Mouse (Mus musculus) c-Kit-positive CD71-positive TER-119-negative erythroid progenitor cells, embryonic 14.5 days (primary cell): ENCODE results near the gene Gli3.

Source experiments
- DNase-seq: peaks from one replicate; pipeline ENCODE4 v3.0.0-alpha.2; 2013; ENCODE audit warnings: low read depth

The Gli3 gene

GRCm38 (mm10) chr13:15495820-15496219, 32.8 kb downstream of the Gli3 start:
- no peak for DNase-seq

DNA sequence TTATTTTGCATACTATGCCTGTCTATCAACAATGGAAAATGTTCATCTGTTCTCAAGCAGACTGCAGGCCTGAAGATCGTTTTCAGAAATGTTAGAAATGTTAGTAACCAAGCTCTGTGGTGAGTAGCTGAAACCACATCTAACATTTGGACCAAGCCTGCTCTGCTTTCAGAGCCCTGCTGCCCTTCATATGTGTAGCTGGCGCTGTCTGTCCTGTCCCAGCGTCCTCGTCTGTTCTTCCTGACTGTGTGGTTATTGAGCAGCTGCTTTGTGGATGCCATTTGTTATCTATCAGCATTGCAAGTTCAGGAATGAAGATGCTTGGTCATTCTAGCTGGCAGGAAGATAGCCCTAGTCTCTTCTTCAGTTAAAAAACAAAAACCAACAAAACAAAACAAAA, 35.3 kb downstream of the Gli3 start:
- no peak for DNase-seq

- no peak for DNase-seq
Measured at GRCm38 (mm10) chr13:15510925-15511324, 47.9 kb downstream of the Gli3 start.

DNA sequence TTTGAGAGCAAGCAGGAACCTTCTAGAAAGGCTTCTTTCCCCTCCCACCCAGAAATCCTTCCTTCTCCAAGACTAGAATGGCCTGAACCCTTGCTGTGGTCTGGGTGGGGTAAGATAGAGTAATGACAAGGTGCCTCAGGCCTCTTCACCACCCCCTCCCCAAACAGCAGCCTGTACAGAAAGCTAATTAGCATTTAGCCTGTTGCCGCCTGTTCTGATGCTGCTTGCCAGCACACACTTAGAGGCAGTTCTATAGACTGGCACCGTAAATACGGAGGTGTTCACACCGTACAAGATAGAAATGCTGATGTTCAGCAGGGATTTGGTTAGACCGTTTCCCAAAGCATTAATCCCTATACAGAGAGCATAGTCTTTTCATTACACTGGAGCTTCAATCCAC, 50.1 kb downstream of the Gli3 start:
- DNase-seq: no peak

- no peak for DNase-seq
Measured at GRCm38 (mm10) chr13:15514082-15514481, 51.0 kb downstream of the Gli3 start.

DNA sequence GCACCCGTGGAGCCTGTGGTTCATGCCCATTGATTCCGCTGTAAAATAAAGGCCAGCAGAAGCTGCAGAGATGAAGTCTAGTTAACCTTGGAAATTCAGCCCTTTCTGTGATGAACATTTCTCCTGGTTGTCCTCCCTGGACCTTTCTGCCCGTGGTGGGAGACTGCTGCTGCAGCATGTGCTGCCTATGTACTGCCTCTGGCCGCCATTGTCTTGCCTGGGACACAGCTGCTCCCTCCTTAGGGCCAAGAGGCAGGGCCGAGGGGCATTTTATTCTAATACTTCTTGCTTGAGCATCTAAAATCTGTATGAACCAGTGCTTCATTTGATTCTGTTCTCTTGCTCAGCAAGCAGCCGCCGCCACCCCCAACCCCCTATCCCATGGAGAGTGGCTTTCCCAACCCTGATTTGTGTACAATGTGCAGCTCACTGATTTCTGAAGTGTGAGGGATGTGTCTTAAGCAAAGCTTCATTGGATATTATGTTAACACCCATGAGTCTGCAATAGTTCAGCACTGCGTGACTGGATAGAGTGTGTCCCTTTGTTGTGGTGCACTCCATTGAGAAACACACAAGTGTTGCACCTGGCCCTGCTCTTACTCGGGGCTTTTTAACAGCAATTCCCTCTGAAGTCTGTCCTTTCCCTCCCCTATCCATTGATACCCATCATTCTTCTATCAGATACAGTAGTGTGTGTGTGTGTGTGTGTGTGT, 54.2 kb downstream of the Gli3 start:
- no peak for DNase-seq

GRCm38 (mm10) chr13:15520353-15520752, 57.3 kb downstream of the Gli3 start:
- DNase-seq: no peak

- DNase-seq: no peak
Measured at GRCm38 (mm10) chr13:15522153-15522552, 59.1 kb downstream of the Gli3 start.

DNA sequence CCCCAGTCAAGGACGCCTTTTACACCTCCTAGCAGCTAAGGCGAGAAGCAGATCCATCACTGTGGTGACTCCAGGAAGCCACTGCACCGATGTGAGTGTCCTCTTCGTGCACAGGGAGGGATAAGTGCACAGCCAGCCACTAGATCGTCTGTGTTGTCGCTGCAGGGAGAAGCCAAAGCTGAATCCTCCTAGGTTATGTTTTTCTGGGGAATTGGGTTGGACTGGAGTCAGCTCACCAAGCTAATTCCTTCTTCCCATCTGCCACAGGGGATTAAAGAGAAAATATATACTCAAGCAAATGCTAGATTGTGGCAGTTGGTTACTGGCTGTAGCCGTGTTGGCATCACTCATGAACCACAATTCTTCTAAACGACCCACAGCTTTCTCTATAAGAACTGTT, 61.2 kb downstream of the Gli3 start:
- DNase-seq: no peak

DNA sequence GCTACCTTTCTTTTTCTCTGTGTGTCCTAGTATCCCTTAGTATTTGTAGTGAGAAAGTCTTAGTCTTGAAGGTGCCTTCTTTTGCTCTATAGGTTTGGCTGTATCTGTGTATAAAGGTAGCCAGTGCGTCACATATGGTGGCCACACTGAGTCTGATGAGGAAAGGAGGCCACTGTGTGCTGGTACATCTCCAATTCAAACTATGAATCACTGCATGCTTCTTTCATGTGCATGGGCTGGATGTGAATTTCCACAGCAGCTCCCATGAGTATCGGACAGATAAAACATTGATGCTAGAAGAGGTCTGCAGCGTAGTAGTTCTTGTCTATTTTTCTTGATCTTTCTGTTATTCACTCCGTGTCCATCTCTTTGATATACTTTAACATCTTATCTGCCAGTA, 63.7 kb downstream of the Gli3 start:
- no peak for DNase-seq

- no peak for DNase-seq
Measured at GRCm38 (mm10) chr13:15531568-15531967, 68.5 kb downstream of the Gli3 start.

DNA sequence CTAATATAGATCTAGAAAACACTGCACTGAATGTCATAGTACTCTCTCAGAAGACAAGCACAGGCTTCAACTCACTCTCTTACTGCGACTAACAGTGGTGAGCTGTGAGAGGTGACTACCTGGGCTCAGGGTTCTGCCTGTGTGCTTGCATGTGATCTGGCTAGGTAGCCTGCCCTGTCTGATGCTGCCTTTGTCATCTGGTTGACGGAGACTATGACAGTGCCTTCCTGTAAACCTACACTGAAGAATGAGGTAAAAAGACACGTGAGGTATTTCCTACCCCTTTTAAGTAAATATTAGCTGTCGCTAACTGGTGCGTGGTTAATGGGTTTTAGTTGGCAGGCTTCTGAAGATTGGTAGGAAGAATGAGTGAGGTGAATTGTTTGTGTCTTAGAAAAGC, 74.2 kb downstream of the Gli3 start:
- no peak for DNase-seq

DNA sequence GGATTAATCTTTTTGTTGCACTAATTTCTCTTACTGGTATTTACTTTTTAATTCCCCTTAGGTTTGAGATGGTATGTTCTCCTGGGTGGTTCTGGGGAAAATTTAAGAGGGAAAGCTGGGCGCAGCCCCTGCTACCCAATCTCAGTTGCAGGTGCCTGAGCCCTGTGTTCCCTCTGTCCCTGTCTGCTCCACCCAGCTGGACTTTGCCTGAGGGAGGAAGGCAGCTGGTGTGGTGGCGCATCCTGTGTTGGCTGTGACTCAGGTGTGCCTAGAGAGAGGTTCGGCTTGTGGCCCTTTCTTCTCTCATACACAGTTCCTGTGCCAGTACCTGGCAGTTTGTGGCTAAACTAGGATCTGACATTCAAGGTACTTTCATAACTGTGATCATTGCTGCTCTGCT, 74.6 kb downstream of the Gli3 start:
- DNase-seq: no peak

DNA sequence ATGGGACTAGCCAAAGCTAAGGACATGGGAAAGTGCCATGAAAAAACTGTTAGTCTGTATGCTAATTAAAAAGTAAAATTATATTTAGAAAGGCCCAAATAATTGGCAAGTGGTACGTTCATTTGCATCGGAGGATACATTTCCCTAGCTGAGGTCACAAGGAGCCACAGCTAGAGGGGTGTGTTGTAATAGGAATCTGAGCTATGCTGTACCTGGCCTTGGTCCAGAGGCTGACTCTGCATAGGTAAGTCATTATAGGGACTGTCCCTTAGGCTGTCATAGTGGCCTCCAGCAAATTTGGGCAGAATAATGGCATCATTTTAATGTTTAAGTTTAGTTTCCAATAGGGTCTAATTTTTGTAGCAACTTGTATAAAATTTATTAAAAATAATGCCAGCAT, 75.4 kb downstream of the Gli3 start:
- no peak for DNase-seq

DNA sequence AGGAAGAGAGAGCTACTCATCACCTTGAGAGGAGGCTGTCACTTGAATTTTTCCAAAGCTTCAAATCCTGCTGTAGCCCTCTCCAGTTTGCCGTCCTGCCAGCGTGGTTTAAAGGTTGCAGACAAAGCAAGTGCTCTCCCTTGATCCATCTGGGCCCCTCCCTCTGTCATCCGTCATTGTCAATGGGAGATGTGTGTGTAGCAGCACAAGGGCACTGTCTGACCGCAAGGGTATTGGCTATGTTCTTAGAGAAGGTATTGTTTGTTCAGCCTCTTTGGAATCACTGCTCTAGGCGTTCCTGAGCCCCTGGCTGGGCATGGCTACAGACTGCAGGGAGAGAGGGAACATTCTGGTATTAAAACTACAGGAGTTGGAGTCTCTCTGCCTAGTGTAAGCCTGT, 79.0 kb downstream of the Gli3 start:
- DNase-seq: no peak

DNA sequence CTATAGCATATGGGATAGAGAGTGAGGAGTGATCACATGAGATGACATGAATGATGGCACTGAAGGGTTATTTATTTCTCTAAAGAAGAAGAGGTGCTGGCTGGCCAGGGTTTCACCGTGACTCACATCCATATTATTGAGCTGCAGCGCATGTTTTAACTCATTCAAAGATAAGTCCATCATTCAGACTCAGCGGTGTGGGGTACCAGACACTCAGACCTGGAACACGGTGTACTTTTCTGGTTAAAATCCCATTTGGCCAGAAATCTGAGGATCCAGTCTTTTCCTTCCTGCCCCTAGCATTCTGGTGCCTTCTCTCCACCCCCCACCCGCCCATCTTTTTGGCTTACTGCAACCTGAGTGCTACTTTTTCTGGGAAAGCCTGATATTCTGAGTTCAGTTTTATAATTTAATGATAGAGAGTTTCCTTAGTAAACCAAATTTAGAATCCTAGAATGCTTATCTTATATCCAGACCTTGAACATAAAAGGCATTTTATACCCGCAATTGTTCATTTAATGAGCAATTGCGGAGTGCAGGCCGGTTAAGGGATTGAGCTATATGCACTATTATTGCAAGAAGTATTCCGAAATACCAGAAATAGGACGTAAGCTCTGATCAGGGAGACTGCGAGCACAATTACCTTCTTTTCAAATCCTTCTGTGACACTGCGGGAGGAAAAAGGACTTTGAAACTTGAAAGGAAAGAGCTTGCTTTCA, 80.3 kb downstream of the Gli3 start:
- DNase-seq: no peak

DNA sequence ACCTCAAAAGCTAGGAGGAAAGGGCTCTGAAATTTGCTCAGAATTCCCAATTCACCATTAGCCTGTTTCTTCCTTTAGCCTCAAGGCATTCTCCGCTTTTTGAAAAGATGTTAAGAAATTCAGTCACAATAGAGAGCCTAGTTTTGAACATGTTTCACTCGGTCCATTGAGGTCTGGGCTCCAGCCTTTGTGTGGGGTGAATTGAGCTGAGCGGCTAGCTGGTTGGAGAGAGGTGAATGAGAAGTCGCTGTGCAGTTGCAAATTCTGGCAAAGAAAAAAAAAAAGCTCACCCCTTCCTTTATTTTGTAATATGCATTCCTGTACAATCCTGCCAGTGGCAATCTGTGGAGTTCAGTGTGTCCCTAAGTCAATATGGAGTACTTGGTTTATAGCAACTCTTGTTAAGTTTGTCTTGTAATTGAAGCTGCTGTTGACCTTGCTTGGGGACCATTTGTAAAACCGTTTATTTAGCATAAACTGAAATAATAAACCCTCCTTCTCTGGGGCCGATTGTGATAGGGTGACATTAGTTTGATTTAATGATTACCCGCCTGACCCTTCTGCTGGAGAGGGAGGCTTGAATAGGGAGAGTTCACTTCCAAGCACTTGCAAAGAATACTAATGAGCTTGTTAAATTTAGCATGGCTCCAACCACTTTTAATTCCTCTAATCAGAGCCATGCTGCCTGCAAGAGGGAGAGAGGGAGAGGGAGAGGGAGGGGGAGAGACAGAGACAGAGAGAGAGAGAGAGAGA, 81.0 kb downstream of the Gli3 start:
- DNase-seq: no peak

DNA sequence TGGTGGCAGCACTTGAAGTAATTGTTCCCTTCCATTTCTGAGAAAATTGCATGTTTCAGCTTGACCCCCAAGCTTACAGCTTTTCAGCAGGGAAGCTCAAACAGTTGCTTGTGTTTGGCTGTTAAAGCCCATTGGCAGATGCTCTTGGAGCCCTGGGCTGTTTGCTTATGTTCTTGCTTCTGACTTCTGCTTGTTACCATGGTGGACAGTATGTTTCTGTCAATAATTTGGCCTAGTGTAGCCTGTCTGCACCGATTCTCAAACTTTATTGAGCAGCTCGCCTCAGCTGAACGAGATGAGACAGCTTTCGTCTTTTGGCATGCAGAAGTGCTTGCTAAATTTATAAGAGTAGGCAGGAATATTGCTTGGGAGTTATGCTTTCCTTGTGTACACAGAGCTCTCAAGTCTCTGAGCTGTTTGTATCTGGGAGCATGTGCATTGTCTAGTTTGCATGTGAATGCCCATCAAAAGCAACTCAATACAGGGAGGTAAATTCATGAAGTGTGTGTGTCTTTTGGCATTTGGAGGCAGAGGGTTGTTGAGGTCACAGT, 82.4 kb downstream of the Gli3 start:
- no peak for DNase-seq

- no peak for DNase-seq
Measured at GRCm38 (mm10) chr13:15546258-15546657, 83.2 kb downstream of the Gli3 start.

DNA sequence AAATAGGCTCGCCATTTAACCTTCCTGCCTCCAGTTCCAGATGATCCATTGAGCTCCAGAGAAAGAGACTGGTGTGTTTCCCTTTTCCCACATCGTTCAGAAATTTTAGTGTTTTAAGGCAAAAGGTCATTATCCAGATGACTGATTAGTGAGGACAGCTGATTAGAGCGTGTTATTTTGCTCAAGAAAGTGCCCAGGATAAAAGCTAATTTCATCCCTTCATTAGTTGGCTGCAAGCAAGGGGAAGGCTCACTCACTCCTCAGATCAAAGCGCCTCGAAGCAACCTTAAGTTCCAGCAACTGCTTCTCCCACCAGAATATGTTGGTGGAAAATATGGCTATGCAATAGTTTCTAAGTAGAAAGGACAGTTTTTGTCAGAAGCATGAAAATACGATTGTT, 86.4 kb downstream of the Gli3 start:
- no peak for DNase-seq

GRCm38 (mm10) chr13:15550027-15550602, 87.1 kb downstream of the Gli3 start:
- no peak for DNase-seq

DNA sequence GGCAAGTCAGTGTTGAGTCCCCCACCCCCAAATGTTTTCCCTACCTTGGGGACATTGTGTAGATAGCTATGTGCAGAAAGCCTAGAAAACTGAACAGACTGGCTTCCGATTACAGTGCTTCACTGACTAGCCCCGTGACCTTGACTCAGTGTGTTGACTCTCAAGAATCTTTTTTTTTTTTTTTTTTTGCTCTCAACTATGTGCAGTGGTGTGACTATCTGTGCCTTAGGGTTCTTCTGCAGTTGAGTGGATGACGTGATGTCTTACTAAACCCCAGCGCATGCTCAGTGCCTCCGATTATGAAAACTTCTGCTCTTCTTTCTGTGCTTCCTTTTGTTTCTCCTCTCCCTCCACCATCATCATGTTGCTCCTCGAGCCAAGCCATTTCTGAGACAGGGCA, 87.7 kb downstream of the Gli3 start:
- DNase-seq: no peak

GRCm38 (mm10) chr13:15552009-15552408, 89.0 kb downstream of the Gli3 start:
- no peak for DNase-seq
